Mouse (Mus musculus): ENCODE measurements at regions not wholly inside any gene's neighbourhood (a gene's known extent, or its start where the extent isn't known, plus 50 kb on each side); places are given as distances from the start of the nearest gene placed in this dataset.

GRCm38 (mm10) chr19:60148313-60148965, 78.1 kb downstream of the Fam204a start:
- no peak for DNase-seq
- intact Hi-C loops (cut with DNase I), result loop anchor here (5.0 to 10.0 kb wide), 2 partner anchors 164 to 204 kb away; partner anchors contain the start of gene Rab11fip2

GRCm38 (mm10) chr19:60146451-60147190, 79.9 kb downstream of the Fam204a start:
- DNase-seq, result no peak
- intact Hi-C loops (cut with DNase I), result loop anchor here (5.0 to 10.0 kb wide), 2 partner anchors 166 to 202 kb away; partner anchors contain the start of gene Rab11fip2

GRCm38 (mm10) chr19:60145242-60145641, 81.3 kb downstream of the Fam204a start:
- intact Hi-C loops (cut with DNase I), result loop anchor here (5.0 to 10.0 kb wide), 2 partner anchors 167 to 200 kb away; partner anchors contain the start of gene Rab11fip2
- DNase-seq, result no peak

- intact Hi-C loops (cut with DNase I), result loop anchor here (1.0 to 10.0 kb wide), 2 partner anchors 200 to 690 kb away; partner anchors contain the start of gene Rab11fip2
- DNase-seq, result peak; percentile 81 to 88
Measured at GRCm38 (mm10) chr19:60144336-60144989, 82.0 kb downstream of the Fam204a start.

- intact Hi-C loops (cut with DNase I), result no loop called here
- no peak for DNase-seq
Measured at GRCm38 (mm10) chr19:60138881-60139280, 87.6 kb downstream of the Fam204a start.

- no peak for DNase-seq
- intact Hi-C loops (cut with DNase I), result no loop called here
Measured at GRCm38 (mm10) chr19:60136491-60136890, 90.0 kb downstream of the Fam204a start.

GRCm38 (mm10) chr19:60134447-60135328, 91.8 kb downstream of the Fam204a start:
- intact Hi-C loops (cut with DNase I), result no loop called here
- DNase-seq, result no peak

- intact Hi-C loops (cut with DNase I), result no loop called here
Measured at GRCm38 (mm10) chr19:60129635-60130034, 96.9 kb downstream of the Fam204a start.

GRCm38 (mm10) chr19:60124638-60125037, 101.9 kb downstream of the Fam204a start:
- no peak for DNase-seq
- intact Hi-C loops (cut with DNase I), result no loop called here

More at GRCm38 (mm10) chr19:60129635-60130034, 96.9 kb downstream of the Fam204a start:
- DNase-seq, result no peak

GRCm38 (mm10) chr19:60120917-60121316, 105.6 kb downstream of the Fam204a start:
- DNase-seq, result no peak
- intact Hi-C loops (cut with DNase I), result no loop called here

GRCm38 (mm10) chr19:60119051-60119450, 107.5 kb downstream of the Fam204a start:
- intact Hi-C loops (cut with DNase I), result no loop called here

GRCm38 (mm10) chr19:60113666-60114388, 112.7 kb downstream of the Fam204a start:
- DNase-seq, result no peak
- intact Hi-C loops (cut with DNase I), result no loop called here

More at GRCm38 (mm10) chr19:60119051-60119450, 107.5 kb downstream of the Fam204a start:
- no peak for DNase-seq

- DNase-seq, result no peak
- intact Hi-C loops (cut with DNase I), result no loop called here
Measured at GRCm38 (mm10) chr19:60110278-60110677, 116.2 kb downstream of the Fam204a start.

GRCm38 (mm10) chr19:60109488-60109887, 117.0 kb downstream of the Fam204a start:
- no peak for DNase-seq
- intact Hi-C loops (cut with DNase I), result no loop called here

- intact Hi-C loops (cut with DNase I), result no loop called here
- no peak for DNase-seq
Measured at GRCm38 (mm10) chr19:60097915-60098314, 128.6 kb downstream of the Fam204a start.

GRCm38 (mm10) chr19:60074986-60075385, 131.5 kb upstream of the Rab11fip2 start:
- intact Hi-C loops (cut with DNase I), result loop anchor here (5.0 kb wide), 1 partner anchor 133 kb away; the partner anchor contains the start of gene Rab11fip2
- DNase-seq, result no peak

GRCm38 (mm10) chr19:60073328-60073727, 129.9 kb upstream of the Rab11fip2 start:
- intact Hi-C loops (cut with DNase I), result loop anchor here (5.0 kb wide), 1 partner anchor 131 kb away; the partner anchor contains the start of gene Rab11fip2
- peak; percentile 10 to 37 for DNase-seq

GRCm38 (mm10) chr19:60066183-60066582, 122.7 kb upstream of the Rab11fip2 start:
- intact Hi-C loops (cut with DNase I), result no loop called here
- DNase-seq, result no peak
